Mouse (Mus musculus): Measurements from ENCODE around the gene Gpc5.

Gpc5 gene

DNA sequence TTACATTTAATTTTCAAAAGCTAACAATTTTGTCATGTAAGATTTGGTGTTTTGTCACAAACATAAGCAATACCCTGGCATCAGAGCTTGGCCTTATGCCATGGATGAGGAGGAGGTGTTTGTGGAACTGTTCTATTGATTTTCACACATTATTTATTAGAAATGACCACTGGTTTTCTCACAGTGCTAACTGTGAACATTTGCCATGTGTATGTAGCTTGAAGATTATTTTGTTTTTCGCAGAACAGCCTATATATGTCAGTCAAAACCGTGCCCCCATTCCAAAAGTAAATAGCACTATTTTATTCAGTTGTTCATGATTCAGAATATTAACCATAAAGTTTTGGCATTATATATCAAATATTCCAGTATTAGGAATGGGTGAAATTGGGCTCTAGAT is 1216.5 kb downstream of the Gpc5 start:
- DNase-seq (ENCODE audit: low spot score in 2 of 2), result no peak

DNA sequence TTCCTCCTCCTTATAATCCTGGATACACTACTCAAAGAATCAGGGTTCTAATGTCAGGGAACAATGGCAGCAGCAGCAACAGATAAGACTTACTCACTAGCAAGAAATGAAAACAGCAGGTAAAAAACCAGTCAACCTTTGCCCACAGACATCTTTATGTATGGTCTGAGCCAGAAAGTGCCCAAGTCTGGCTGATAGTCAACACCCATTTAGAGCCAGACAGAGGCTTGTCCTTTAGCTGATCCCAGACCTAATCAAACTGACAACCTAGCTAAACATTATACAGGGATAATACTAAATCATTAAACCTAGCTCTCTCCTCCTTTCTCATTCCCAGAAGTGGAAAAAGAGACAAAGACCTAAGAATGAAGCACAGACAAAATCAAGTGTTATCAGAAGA is 1225.5 kb downstream of the Gpc5 start:
- no peak for DNase-seq (ENCODE audit: low spot score in 2 of 2)

GRCm38 (mm10) chr14:116336182-116336581 is 1244.2 kb downstream of the Gpc5 start:
- DNase-seq (ENCODE audit: low spot score in 2 of 2), result no peak

- DNase-seq (ENCODE audit: low spot score in 2 of 2), result no peak
Observed at GRCm38 (mm10) chr14:116338395-116338794, 1246.4 kb downstream of the Gpc5 start.

DNA sequence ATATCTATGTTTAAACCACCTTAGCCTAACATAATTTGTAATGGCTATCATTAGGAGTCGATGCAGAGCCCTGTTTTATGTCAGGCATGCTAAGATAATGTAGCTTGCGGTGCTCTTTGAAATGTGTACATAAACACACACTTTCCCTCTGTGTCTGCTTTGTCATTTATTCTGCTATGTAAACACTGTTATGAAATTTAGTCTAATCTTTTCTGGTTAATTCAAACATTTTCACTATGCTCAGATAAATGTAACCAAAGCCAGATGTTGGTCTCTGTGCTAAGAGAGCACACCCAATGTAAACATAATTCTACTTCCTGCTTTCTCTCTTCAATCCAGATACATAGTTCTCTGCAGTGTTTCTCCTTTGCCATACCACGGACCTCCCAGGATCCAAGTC is 1256.5 kb downstream of the Gpc5 start:
- no peak for DNase-seq (ENCODE audit: low spot score in 2 of 2)

DNA sequence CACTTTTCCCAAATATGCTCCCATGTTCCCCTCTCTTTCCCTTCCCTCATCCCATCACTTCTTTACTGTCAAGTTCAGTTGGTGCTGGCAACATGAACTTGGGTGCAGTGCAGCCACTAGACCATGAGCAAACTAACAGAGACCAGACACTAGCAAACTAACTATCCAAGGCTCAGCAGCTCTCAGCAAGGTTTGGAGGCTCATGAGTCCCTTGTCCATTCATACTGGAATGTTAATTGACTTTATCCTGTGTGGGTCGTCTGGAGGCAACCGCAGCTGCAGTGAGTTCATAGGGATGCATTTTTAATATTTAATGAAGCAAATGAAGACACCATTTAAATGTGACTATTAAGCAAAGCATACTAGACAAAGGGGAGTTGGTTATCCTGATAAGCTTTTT is 1292.6 kb downstream of the Gpc5 start:
- DNase-seq (ENCODE audit: low spot score in 2 of 2), result no peak

DNA sequence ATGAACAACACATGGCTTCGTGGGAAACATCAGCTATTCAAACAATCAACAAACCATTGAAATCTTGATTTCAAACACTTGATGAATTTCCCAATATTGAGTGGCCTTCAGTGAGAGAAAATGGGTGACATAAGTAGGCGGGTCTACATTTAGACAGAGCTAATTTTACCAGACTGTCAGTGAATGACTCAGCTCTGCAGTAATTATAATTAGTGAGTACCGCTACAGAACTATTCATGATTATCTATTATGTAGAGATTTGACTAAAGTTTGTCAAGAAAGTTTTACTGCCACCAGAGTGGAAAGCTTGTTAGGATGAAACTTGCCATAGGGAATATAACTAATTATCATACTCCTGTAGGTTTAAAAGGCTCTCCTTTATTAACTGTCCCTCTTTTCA is 1323.5 kb downstream of the Gpc5 start:
- DNase-seq (ENCODE audit: low spot score in 2 of 2), result no peak

DNA sequence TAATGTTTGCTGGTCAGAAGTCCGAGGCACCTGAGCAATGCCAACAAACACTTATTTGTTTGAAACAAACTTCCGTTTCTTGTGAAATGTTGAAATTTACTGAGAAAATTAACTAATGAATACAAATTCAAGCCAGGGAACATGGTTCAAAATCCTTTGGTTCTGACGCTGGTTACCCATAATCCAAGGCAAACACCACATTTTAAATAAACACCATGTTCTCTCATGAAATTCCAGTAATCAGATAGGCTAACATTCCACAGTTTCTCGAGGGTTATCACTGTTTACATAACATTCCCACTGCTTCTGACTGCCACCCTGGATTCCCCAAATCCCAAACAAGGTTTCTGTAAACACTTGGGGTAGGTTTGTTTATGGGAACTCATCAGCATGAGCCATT is 1356.2 kb downstream of the Gpc5 start:
- DNase-seq (ENCODE audit: low spot score in 2 of 2), result no peak

DNA sequence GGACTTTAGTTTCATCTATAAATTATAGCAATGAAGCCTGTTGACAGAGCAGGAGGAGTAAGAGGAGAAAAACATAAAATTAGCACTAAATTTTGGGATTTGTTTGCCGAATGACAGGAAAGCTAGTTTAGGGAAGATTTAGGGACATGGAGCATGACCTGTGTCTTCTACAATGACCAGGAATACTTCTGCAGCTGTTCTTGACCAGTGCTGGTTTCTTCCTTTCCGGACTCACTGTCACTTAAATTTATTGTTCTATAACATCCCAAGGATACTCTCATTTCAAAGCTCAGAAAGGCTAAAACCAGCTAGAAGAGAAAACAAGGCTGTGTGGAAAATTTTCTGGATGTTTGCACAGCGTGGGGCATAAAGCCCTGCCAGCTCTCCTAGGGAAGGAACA is 1361.3 kb downstream of the Gpc5 start:
- DNase-seq (ENCODE audit: low spot score in 2 of 2), result no peak

DNA sequence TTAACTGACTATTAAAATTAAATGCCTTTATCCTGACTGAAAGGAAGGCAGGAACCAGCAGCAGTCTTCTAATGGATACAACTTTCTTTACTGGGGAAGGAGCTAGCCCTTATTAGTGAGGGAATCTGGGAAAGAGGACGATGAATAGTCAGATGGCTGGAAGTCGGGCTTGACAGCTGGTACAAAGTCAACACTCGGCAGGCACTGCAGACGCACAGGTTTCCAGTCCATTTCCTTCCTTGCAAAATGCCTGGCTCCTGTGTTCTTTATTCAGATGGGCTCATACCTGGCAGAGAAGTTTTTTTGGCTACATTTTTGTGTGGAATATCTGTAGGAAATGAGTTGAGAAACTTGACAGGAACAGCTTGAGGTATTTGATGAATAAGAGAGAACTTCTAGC is 1364.2 kb downstream of the Gpc5 start:
- DNase-seq (ENCODE audit: low spot score in 2 of 2), result no peak

- no peak for DNase-seq (ENCODE audit: low spot score in 2 of 2)
Observed at GRCm38 (mm10) chr14:116473378-116474179, 1381.6 kb downstream of the Gpc5 start.

GRCm38 (mm10) chr14:116494285-116494850 is 1402.4 kb downstream of the Gpc5 start:
- DNase-seq (ENCODE audit: low spot score in 2 of 2), result no peak

DNA sequence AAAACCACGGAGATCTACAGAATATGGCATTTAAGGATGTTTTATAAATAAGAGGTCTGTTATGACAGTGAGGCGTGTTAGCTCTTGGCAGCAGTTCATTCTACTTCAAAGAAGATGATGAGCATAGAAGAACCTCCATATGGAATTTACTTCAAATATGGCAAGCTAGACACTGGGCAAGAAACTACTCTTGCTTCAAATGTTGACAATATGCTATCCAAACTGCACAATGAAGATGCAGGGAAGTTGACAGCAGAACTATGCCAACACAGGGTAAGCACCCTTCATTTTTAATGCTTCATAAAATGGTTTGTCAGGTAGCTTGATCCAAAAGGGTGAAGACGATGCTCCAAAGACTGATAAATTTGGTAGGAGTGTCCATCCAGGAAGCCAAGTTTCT is 1446.2 kb downstream of the Gpc5 start:
- no peak for DNase-seq (ENCODE audit: low spot score in 2 of 2)

- DNase-seq (ENCODE audit: low spot score in 2 of 2), result no peak
Observed at GRCm38 (mm10) chr14:116543746-116544145, 1451.7 kb downstream of the Gpc5 start.

DNA sequence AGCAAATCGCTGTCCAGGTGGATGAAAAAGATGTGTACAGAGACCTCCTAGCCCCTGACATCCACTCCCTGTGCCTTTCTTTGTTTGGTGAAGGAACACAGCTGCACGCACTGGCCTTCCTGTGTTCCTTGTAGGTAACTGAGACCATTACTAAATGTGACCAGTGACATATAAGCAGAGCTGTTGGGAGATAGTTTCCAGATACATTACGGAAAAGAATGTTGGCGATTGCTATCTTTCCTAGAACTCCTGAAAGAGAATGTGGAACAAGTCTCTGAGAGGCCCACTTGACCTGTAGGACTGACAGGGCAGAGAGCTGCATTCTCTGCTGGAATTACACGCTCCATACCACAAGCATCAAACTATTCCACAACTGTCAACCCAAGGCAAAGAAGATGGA is 1459.4 kb downstream of the Gpc5 start:
- DNase-seq (ENCODE audit: low spot score in 2 of 2), result no peak

- no peak for DNase-seq (ENCODE audit: low spot score in 2 of 2)
Observed at GRCm38 (mm10) chr14:116553316-116553715, 1461.3 kb downstream of the Gpc5 start.

DNA sequence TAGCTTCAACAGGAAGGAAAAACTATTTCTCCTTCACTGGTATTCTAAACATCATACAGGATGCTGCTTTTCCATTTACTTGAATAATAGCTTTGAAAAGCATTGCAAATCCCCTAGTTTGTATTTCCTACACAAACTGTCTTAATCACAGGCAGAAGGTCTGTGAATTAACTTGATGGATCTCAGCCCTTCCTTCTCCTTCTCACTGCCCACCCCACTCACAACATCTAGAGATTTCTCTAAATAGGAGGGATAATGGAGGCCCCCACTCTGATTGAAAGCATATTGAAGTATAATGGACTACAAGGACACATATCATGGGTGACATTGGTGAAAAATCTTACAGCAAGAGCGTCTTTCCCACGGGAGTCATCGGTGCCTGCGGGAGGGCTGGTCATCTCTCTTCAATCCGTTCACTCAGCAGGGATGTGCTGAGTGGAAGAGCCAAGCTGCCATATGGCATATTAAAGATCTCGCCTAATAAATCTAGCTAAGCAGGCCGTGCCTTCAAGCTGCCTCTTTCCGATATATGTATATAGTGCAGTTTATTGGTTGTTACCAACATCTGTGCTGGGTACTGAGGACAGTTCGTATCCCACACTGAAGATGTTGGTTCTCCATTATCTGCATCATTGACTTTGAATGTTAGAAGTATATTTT is 1466.3 kb downstream of the Gpc5 start:
- no peak for DNase-seq (ENCODE audit: low spot score in 2 of 2)

GRCm38 (mm10) chr14:116559990-116560389 is 1468.0 kb downstream of the Gpc5 start:
- no peak for DNase-seq (ENCODE audit: low spot score in 2 of 2)

Measured in spleen, postnatal 36 days (tissue).